Mouse (Mus musculus): ENCODE results near the gene Slit2.

Gene Slit2

DNA sequence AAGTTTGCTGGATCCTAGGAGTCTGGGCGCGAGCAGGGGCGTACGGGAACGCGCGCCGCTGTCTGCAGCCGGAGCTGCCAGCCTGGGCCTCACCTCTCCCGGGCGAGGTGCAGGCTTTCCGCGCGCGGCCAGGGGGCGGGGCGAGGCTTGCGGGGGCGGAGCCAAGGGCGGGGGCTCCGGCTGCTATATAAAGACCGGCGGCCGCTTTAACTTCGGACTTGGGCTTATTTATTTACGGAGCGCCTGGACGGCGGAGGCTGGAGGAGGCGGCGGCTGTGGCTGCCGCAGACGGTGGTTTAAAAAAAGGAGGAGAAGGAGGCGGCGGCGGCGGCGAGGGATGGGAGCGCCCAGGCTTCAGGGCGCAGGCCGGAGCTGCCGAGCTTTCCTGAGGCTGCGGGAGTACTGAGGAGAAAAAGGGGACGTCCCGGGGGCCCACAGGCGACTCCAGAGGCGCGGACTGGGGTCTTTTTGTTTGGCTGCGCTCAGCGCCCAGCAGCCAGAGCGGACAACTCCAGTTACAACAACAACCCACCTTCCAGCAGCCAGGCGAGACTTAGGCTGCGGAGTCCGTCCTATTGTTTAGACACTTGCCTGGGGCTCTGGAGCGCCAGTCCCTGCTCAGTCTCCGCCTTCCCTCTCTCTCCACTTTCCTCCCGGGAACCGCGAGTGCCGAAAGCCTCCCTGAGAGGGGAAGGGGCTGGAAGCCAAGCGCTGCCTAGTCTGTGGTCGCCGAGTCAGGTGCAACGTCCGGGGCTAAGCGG lies at the start of gene Slit2:
Slit2 (plus strand) TSS at position 198 of the 761 bp plus-strand sequence.
- peak; percentile 76 for DNase-seq (ENCODE audit: low read depth, low spot score)

DNA sequence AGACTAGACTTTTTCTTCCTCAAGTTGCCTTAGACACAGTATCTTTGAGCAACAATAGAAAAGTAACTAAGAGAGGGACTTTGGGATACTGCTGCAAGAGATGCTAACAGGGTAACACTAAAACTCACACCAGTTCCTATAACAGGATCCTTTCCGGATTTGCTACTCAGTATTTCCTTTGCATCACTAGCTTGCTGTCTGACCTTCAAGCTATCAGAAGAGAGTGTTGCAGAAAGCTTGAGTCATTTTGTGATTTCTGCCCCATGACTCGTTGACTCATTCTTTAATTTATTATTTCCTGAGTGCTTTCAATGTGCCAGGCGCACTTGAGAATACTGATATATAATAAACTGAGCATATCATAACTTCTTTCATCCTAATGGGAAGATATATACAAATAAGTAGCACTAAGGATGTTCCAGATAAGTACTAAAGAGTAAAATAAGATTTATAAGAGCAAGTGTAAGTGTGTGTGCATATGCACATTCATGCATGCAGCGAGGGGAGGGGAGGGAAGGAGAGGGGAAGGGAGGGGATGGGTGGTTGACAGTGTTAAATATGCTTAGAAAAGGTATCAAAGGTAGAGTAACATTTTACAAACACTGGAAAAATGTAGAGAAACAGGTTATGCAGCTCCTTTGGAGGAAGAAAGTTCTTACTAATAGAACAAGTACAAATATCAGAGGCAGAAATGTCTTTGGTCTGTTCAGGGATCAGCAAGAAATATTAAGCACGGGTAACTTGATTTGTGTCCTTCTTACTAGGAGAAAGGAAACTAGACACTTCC lies 44.2 kb upstream of the Slit2 start:
- DNase-seq (ENCODE audit: low read depth, low spot score) = no peak

DNA sequence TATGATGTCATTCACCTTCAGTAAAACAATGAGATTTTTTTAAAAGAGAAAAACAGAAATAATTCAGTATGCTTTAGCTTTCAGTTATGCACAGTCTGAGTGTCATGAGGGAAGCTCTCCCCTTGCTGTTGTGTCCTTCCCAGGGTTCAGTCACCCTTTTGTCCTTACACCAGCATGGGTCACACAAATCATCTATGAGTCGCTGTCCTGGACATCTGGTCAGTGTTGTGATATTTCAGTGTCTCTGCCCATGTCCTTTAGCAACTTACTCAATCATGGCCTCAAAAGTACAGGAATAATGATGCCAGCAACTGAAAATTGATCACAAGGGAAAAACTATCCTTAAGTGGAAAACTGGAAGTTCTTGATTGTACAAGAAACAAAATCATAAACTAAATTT lies 26.5 kb upstream of the Slit2 start:
- no peak for DNase-seq (ENCODE audit: low read depth, low spot score)

DNA sequence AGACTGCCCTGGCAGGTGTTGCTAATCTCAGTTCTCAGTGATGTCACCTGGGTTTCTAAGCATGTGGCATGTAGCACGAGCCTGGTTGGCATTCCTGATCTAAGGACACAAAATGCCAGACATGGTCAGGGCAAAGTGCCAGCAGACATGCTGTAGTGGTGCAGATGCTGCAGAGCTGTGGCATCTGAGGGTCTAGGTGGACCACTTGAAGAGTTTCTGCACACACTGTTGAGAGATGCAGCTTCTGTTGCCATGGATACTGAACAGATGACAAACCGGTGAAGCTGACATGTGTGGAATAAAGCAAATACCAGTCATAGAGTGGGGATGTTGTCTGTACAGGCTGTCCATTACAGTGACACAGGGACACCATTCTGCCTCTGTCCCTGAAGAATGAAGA lies 7.1 kb upstream of the Slit2 start:
- DNase-seq (ENCODE audit: low read depth, low spot score) = no peak

DNA sequence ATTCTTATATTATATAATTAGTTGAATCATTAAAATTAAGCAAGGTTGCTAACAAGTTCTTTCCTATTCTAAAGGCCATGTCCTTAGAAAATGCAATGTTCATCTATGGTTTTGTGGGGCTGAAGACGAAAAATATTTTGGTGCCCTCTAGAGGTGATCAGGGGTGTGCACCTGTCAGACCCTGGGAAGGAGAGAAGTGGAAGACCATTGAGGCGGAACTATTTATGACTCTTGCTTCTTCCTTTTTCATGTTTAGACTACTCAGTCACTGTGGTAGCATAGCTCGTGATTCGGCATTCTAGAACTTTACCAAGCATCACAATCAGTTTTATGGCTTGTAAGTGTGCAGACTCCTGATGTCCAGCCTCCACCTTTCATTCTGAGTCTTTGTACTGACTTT lies 3.6 kb upstream of the Slit2 start:
- DNase-seq (ENCODE audit: low read depth, low spot score) = peak; percentile 45

DNA sequence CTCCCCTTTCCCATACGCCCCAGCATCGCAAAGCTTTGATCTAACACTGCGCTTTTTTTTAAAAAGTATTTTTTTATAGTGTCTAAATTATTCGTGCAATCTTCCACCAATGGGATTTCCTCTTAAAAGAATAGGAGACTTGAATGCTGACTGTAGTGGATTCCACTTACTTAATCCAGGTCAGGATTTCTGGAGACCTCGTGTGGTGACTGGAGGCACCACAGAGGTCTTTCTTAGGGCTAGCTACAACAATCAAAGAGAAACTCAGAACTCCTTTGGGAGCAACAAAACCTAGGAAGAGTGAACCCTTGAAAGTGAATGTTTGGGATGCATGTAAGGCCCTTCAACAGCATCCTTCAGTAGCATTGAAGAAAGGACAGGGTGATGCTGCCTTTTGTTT lies 2.5 kb upstream of the Slit2 start:
- DNase-seq (ENCODE audit: low read depth, low spot score) = peak; percentile 27

DNA sequence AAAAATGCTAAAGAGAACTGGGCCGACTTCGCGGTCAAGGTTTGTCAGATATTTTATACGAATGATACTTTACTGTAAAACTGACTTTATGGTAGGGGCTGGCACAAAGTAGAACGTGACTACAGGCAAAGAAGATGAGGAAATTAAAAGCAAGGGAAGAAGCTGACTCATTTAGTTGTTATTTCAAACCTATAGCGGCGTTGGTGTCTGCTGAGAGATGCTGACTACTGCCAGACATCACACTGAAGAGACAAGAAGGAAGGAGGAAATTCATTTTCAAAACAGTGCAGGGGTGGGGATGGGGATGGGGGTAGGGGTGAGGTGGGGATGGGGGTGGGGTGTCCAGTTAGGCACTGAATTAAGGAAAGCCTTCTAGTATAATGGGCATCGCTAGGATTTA lies 987 bp upstream of the Slit2 start:
- DNase-seq (ENCODE audit: low read depth, low spot score) = no peak

DNA sequence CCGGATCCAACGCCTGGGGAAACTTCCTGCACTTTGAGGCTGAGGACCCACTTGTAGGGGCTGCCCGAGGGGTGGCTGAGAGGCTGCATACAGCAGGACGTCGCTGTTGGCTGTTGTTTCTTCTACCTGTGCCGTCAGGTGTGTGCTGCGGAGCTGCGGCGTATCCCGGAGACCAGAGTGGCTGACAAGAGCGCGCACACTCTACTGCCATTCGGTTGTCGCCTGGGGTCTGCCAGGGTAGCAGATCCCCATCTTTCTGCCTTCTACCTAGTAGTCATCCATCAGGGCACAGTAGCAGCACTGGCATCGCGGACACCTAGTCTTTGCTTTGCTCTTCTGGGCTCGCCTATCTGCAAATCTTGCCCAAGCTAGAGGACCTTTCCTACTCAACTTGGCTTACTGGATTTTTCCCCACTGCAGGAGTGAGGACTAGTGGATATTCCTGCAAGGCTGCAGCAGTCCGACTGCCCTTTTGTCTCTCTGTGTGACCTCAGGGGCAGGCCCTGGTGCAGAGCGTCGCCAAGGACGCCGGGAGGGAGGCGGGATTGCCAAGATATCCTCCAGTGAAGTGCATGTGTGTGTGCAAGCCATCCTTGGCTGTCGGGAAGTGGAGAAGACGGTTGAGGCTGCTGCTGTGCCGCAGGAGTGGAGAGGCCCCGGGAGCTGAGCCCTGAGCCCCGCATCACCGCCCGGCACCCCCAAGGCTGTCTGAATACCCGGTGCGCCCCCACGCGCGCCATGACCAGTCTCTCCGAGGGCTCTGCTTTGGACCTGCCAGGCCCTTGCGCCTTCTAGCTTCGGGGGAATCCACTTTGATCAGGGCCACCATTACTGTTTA lies 1.0 kb downstream of the Slit2 start:
- peak; percentile 25 for DNase-seq (ENCODE audit: low read depth, low spot score)

DNA sequence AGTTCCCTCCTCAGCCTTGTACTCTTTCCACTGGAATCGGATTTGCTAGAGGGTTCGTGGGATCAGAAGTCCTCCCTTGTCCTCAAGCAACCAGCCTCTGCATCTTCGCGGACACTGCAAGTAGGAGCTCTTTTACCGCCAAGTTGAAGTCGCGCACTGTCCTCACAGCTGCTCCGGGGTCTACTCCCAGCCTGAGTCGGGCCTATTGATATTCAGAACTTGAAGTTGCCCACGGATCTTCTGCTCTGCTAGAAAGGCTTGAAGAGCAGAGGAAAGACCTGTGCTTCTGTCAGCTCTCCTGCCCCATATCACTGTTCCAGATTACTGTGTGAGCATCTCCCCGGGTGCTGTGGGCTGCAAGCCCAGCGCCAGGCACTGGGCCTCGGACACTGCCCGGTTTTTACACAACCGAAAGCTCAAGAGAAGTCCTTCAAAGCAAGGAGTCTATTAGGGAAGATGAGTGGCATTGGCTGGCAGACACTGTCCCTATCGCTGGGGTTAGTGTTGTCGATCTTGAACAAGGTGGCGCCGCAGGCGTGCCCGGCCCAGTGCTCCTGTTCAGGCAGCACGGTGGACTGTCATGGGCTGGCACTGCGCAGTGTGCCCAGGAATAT lies 1.8 kb downstream of the Slit2 start:
- peak; percentile 32 for DNase-seq (ENCODE audit: low read depth, low spot score)

DNA sequence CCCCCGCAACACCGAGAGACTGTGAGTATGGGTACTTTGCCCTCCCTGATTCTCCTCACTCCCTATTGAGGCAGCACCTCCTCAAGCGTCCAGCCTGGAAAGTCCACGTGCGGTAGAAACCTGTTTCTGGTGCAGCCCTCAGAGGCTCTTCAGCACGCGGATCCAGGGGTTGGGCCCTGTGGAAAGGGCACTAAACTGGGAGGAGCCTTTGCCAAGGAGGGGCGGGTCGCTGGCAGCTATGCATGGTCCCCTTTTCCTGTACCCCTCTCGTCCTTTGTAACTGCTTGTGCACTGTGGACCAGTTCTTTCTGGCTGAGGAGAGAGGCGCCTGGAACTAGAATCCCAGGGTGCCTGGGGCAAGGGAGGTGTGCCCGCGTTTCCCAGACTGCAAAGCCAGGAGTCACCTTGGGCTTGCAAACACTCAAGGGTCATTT lies 2.3 kb downstream of the Slit2 start:
- peak; percentile 88 for DNase-seq (ENCODE audit: low read depth, low spot score)

DNA sequence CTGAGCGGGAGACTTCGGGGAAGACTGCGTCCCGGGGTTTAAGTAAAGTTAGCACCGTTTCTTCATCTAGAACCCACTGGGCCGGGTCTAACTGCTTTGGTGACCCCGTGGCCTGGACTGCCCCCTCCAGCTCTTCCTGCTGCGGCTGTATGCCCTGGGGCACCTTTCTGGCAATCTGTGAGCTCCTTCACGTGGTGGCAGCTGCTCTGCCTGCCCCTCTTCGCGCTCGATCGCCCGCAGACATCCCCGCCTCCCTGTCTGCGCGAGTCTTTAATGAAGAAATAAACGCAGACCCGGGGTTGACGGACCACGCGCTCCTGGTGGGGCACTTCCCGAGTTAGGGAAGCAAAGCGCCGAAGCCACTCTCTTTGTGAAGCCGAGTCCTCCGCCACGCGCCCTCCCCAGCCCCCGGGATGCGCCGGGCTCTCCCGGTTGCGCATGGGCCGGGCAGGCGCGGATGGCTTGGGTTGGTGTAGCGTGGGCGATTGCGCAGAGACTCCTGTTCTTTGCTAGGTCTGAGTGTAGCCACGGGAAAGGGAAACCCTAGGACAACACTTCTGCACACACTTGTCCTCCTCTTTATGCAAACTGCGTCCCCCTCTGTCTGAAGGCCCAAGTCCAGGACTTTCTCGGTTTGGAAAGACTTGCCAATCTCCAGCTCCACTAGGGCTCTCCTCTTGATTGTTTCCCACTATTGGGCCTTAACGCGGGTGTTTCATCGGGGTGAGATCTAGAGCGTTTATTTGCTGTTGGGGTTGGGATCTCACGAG lies 3.1 kb downstream of the Slit2 start:
- DNase-seq (ENCODE audit: low read depth, low spot score) = peak; percentile 55

DNA sequence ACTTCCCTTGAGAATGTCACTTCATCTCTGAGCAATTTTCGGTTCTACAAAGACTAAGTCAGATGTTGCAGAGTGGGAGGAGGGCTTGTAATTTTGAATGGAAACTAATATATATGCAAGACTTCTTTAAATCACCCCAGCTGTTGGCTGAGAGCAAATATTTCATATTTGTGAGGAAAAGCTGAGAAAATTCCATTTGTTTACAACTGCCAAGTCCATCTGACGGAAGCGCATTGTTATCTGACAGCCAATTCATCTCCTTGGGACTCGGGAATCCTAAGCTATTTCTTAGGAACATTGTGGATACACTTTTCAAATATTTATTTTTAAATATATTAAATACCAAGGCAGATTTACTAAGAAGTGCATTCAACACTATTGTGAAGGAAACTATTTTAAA lies 8.0 kb downstream of the Slit2 start:
- DNase-seq (ENCODE audit: low read depth, low spot score) = no peak

DNA sequence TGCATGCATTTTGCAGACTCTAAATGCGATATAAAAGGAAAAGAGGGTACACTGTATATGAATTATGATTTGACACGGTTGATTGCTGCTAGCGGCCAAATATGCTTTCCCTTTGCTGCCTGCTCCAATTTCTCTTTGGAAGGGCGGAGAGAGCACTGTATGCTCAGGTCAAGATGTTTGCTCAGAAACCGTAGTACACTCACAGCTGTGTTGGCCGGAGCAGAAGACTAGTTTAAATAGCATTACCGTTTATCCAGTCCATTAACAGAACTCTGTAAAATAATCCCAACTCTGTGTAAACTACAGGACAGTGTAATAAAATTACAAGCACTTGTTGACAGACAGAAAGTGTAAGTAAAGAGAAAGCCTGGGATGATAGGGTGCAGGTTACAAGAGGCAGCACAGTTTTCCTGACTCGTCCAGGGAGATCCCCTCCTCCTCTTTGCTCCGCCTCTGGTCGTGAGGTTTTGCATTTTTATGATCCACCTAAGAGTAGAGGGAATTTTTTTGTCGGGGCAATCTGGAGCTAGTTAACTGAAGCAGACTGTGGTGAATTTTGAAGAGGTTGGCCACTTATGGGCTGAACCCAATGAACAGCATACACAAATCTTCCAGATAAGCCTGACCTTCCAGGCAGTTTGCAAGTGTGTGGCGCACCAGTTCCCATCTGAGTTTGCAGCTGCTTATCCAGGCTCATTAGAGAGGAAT lies 20.9 kb downstream of the Slit2 start:
- DNase-seq (ENCODE audit: low read depth, low spot score) = no peak

DNA sequence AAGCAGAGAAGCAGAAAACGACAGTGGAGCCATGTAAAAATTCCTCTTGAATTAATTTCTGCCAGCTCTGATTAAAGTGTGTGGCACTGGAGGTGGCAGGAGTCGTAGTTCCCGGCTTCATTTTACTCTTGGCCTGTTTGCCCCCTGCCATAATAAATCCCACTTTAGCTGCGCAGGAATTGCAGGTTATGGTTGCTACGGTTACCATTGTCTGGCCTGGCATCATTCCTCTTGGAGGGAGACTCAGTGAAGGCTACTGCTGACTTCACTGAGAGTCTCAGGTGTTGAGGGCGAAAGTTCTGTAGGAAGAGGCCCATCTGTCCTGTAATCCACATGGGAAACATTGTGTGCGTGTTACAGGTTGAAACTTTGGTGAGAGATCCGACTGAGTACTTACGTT lies 22.6 kb downstream of the Slit2 start:
- no peak for DNase-seq (ENCODE audit: low read depth, low spot score)

DNA sequence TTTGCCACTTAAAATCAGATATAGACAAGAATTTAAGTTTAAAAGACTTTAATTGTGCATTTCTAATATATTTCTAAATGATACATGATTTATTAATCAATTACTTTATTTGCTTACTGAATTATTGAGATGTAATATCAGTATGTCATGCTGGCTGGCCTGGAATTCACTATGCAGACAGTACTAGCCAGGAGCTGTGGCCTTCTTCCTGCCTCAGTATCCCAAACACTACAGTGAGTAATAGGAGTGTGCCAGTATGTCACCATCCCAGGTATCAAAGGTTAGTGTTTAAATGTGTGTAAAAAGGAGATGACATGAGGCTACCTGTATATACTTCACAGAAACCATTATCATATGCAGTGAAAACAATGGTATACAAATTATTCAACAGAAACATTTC lies 23.1 kb downstream of the Slit2 start:
- no peak for DNase-seq (ENCODE audit: low read depth, low spot score)

DNA sequence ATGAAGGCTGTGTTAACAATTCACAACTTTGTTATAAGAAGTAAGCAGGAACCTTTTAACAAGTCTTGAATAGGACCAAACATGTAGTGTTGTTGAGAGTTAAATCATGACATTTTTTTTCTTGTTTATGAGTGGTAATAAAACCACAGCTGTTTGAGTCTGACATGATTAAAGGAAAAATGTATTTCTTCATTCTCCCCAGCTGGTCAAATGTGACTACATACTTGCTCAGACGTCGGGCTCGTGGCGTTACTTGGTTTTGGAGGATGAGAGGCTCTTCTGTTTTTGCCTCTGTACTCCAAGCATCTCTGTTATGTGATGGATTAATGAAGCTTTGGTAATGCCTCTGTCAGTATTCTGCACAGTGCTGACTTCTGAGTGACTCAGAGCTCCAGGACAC lies 40.5 kb downstream of the Slit2 start:
- DNase-seq (ENCODE audit: low read depth, low spot score) = no peak

DNA sequence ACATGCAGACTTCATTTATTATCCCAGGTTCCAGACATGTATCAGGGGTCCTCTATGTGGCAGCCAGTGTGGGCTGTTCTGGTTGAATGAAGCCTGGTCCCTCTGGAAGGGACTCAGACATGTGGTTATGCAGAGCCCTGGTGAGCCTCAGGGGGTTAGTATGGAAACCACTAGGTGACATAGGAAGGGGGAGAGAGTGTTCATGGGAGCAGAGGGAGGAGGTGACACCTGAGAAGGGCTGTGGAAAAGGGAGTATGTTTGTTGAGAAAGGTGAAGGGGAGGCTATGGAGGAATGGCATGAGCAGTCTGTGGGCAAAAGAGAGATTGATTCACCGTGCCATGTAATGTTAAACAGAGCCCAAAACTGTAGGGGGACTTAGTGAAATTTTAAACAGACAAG lies 51.9 kb downstream of the Slit2 start:
- DNase-seq (ENCODE audit: low read depth, low spot score) = no peak

DNA sequence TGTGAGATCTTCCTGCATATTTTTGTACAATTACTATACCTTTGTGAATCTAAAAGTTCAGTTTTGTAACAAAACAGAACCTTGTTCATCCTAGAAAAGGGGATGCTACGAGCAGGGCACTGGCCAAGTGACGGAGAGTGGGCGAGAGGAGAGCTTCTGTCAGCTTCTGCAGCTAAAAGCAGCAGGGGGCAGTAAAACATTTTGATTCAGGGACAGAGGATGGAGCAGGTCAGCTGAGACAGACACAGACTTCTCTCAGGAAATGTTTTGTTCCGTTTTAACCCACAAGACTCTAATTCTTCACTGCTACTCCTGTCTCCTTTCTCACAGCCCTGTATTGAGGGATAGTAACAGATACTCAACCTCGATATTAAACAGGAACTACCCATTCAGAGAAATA lies 55.1 kb downstream of the Slit2 start:
- peak; percentile 7 for DNase-seq (ENCODE audit: low read depth, low spot score)

DNA sequence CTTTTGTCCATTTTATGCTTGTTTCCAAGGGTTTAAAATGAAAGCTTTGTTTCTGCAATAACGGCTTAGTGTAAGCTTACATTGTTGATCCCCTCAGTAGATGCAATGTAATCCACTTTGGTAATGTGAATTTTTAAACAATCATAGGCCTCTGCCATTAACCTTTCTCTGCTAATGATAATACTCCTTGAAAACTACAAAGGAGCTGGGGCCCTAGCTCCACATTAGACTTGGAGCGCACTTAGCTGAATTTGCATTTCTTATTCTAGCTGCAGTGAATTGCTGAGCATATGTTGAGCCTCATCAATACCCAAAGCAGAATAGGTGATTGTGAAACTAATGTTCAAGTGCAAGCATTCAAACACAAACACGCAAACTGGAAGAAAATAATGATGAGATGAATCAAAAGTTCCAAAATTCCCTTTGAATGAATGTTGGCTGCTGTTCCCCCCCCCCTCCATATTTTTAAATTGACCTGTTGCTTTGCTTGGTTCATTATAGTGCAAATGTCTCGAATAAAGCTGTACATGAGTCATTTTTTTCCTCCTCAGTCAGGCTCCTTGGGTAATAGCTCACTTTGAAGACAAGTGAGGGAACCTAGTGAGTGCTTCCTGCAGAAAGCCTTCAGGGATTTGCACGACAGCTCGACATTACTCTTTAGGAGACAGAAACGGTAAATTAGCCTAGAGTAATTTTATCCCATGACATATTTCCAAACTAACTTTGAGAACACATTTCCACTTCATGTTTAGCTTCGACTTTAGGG lies 66.2 kb downstream of the Slit2 start:
- no peak for DNase-seq (ENCODE audit: low read depth, low spot score)
